Mouse (Mus musculus) stomach, postnatal 0 days (tissue): Measurements from ENCODE around the gene Maats1. TPM values are rescaled to one million over a fixed set of nuclear protein-coding genes. Genes with fewer than 3 reads are reported as not detected.

Experiments
- ATAC-seq: fragments of 200-750 bp; cut with Nextera tagmentation; 2 replicates; pipeline ENCODE4 v1.8.0; 2017; ENCODE audit not compliant: low FRiP score, low TSS enrichment
- DNase-seq: peaks from one replicate; pipeline ENCODE4 v3.0.0-alpha.2; 2016; ENCODE audit warnings: low spot score
- H3K27ac ChIP-seq: fragments of 300-500 bp; sonication (generic); replicated peaks from 2 replicates; pipeline ENCODE4 v1.5.1; 2014; ENCODE audit warnings: mild to moderate bottlenecking, control low read depth
- H3K27me3 ChIP-seq: fragments of 300-500 bp; sonication (generic); 2 replicates; pipeline ENCODE4 v1.6.1; 2014; ENCODE audit warnings: low read length; ENCODE audit not compliant: control insufficient read depth, insufficient read depth
- H3K36me3 ChIP-seq: fragments of 300-500 bp; sonication (generic); 2 replicates; pipeline ENCODE4 v1.6.1; 2014; ENCODE audit warnings: low read length, mixed read lengths; ENCODE audit not compliant: control insufficient read depth, insufficient read depth
- H3K4me1 ChIP-seq: fragments of 300-500 bp; sonication (generic); replicated peaks from 2 replicates; pipeline ENCODE4 v1.6.1; 2014; ENCODE audit warnings: antibody characterized with exemption; ENCODE audit not compliant: control insufficient read depth, insufficient read depth
- H3K4me2 ChIP-seq: fragments of 300-500 bp; sonication (generic); replicated peaks from 2 replicates; pipeline ENCODE4 v1.6.1; 2014; ENCODE audit warnings: low read depth, mild to moderate bottlenecking, control low read depth, moderate library complexity
- H3K4me3 ChIP-seq: fragments of 300-500 bp; sonication (generic); 2 replicates; pipeline ENCODE4 v1.5.1; 2014; ENCODE audit warnings: low read depth, low read length, control low read depth
- H3K9ac ChIP-seq: fragments of 300-500 bp; sonication (generic); 2 replicates; pipeline ENCODE4 v1.6.1; 2014; ENCODE audit warnings: mild to moderate bottlenecking, low read length, control low read depth, mixed read lengths
- H3K9me3 ChIP-seq: fragments of 300-500 bp; sonication (generic); 2 replicates; pipeline ENCODE4 v1.6.1; 2016; ENCODE audit warnings: low read length; ENCODE audit not compliant: control insufficient read depth
- CTCF ChIP-seq: IDR thresholded peaks from 2 replicates; pipeline ENCODE4 v1.5.1; 2016; ENCODE audit warnings: antibody characterized with exemption, low read depth, mild to moderate bottlenecking, moderate library complexity
- EP300 ChIP-seq: optimal IDR thresholded peaks from 2 replicates; pipeline ENCODE3; 2016; ENCODE audit warnings: antibody characterized with exemption
- WGBS: fragments of 180-500 bp; shearing (Covaris S2); extraction: QIAGEN DNeasy Blood & Tissue Kit; methylation state at CpG from one replicate; pipeline ENCODE4 v1.1.7; 2014; 5-methylcytosine and 5-hydroxymethylcytosine counted together
- polyA plus RNA-seq: library from polyadenylated mRNA; unstranded; fragments of >200 nt; fragmentation: Nextera tagmentation; extraction: Ambion mirVana; gene quantifications from 2 replicates; pipeline ENCODE4 v1.2.1, GENCODE M21; 2015

The Maats1 gene
- polyA plus RNA-seq = 0.27 and 0.44 TPM in 2 replicates

- no peak for TF ChIP-seq EP300
- Histone ChIP-seq H3K9ac (peak within 1 kb of the TSS; percentile 54), H3K4me2 (peak within 1 kb of the TSS; percentile 58), H3K36me3 (no peaks in the 10 kb centered on the region), H3K9me3 (no peaks in the 10 kb centered on the region), H3K27ac (no peak within 1 kb of the TSS), H3K27me3 (no peaks in the 10 kb centered on the region), H3K4me3 (peak within 1 kb of the TSS; percentile 24; the same call in 1 of the 2 replicates), H3K4me1 (0 out of 2 replicates have a peak, but pooled peaks cover 2% of the 10 kb centered on the region)
- DNase-seq (peak; percentile 91), ATAC-seq (peak; percentile 87)
- WGBS = 13% methylated on average over 30 of the region's 30 CpGs
Observed at GRCm38 (mm10) chr16:38341396-38342324, at the start of gene Maats1. Gene Maats1 (minus strand): TSS chr16:38342143.

- 86% methylated on average over 7 of the region's 7 CpGs for WGBS
Observed at GRCm38 (mm10) chr16:38390322-38390721, 48.4 kb upstream of the Maats1 start.

GRCm38 (mm10) chr16:38389284-38389893, 47.4 kb upstream of the Maats1 start:
- WGBS = 70% methylated on average over 8 of the region's 8 CpGs
- H3K4me3 ChIP-seq = no peak overlapping the region
- no peak for TF ChIP-seq CTCF
- ATAC-seq (no peak), DNase-seq (no peak)
- no peaks in the 10 kb centered on the region for H3K27me3 ChIP-seq
- no peak overlapping the region for H3K4me2 ChIP-seq
- no peaks in the 10 kb centered on the region for H3K4me1 ChIP-seq
- H3K27ac ChIP-seq = no peak overlapping the region
- H3K9me3 ChIP-seq = no peaks in the 10 kb centered on the region
- H3K36me3 ChIP-seq = no peaks in the 10 kb centered on the region
- H3K9ac ChIP-seq = no peak overlapping the region

More at GRCm38 (mm10) chr16:38390322-38390721, 48.4 kb upstream of the Maats1 start:
- no peak overlapping the region for H3K4me3 ChIP-seq
- no peak for TF ChIP-seq CTCF
- TF ChIP-seq EP300 = no peak
- no peaks in the 10 kb centered on the region for H3K4me1 ChIP-seq
- ATAC-seq (no peak), DNase-seq (no peak)
- no peak overlapping the region for H3K27ac ChIP-seq
- no peak overlapping the region for H3K9ac ChIP-seq
- no peak overlapping the region for H3K4me2 ChIP-seq
- H3K9me3 ChIP-seq = no peaks in the 10 kb centered on the region
- H3K27me3 ChIP-seq = no peaks in the 10 kb centered on the region
- H3K36me3 ChIP-seq = no peaks in the 10 kb centered on the region

GRCm38 (mm10) chr16:38388757-38389156, 46.8 kb upstream of the Maats1 start:
- no peaks in the 10 kb centered on the region for H3K9me3 ChIP-seq
- no peaks in the 10 kb centered on the region for H3K36me3 ChIP-seq
- no peak overlapping the region for H3K4me3 ChIP-seq
- H3K27me3 ChIP-seq = no peaks in the 10 kb centered on the region
- TF ChIP-seq CTCF = no peak
- TF ChIP-seq EP300 = no peak
- WGBS = 72% methylated on average over 6 of the region's 6 CpGs
- H3K9ac ChIP-seq = no peak overlapping the region
- H3K27ac ChIP-seq = no peak overlapping the region
- ATAC-seq (no peak), DNase-seq (no peak)
- H3K4me2 ChIP-seq = no peak overlapping the region
- H3K4me1 ChIP-seq = no peaks in the 10 kb centered on the region

- Histone ChIP-seq H3K4me3 (no peak overlapping the region), H3K27ac (no peak overlapping the region), H3K9me3 (no peaks in the 10 kb centered on the region), H3K4me2 (no peak overlapping the region), H3K4me1 (no peaks in the 10 kb centered on the region), H3K36me3 (no peaks in the 10 kb centered on the region), H3K9ac (no peak overlapping the region), H3K27me3 (no peaks in the 10 kb centered on the region)
- ATAC-seq (no peak), DNase-seq (no peak)
- 84% methylated on average over 6 of the region's 6 CpGs for WGBS
- TF ChIP-seq CTCF = no peak
- TF ChIP-seq EP300 = no peak
Observed at GRCm38 (mm10) chr16:38387389-38387788, 45.4 kb upstream of the Maats1 start.

- Histone ChIP-seq H3K4me2 (no peak overlapping the region), H3K36me3 (no peaks in the 10 kb centered on the region), H3K27ac (no peak overlapping the region), H3K4me3 (no peak overlapping the region), H3K9ac (no peak overlapping the region), H3K27me3 (no peaks in the 10 kb centered on the region), H3K4me1 (no peaks in the 10 kb centered on the region), H3K9me3 (no peaks in the 10 kb centered on the region)
- no peak for DNase-seq
- ATAC-seq = no peak
- WGBS = 89% methylated on average over 4 of the region's 4 CpGs
- TF ChIP-seq CTCF (no peak), EP300 (no peak)
Observed at GRCm38 (mm10) chr16:38385700-38386099, 43.8 kb upstream of the Maats1 start.
